Mouse (Mus musculus): ENCODE results near the gene Blm. TPM values are rescaled to one million over a fixed set of nuclear protein-coding genes. Genes with fewer than 3 reads are reported as not detected.

Blm gene
- total RNA-seq, 2 experiments from 2014 or later: 3.1 to 4.3 TPM

- no peak for DNase-seq (ENCODE audit: low spot score in 2 of 2)
- intact Hi-C loops (cut with DNase I): no loop called here
Observed at GRCm38 (mm10) chr7:80414303-80414855, 120.5 kb downstream of the Blm start.

GRCm38 (mm10) chr7:80413512-80414302 is 121.2 kb downstream of the Blm start:
- no peak for DNase-seq (ENCODE audit: low spot score in 2 of 2)
- intact Hi-C loops (cut with DNase I): no loop called here

GRCm38 (mm10) chr7:80412781-80413180 is 122.1 kb downstream of the Blm start:
- no peak for DNase-seq (ENCODE audit: low spot score in 2 of 2)

DNA sequence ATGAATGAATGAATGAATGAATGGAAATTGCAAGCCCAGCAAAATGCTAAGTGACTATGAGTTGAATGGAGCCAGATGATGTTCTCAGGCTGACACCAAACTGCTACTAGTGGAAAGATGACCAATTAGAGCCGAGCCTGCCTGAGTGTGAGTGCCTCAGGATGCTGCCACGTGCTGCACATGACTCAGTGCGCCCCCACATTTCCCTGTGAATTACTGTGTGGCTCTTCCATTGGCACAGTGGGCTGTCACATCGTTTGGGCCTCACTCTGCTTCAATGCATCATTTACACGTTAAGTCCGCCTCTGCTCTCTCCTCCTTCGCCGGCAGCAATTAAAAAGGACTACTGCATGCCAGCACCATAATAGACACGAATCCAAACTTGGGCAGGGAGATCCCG is 122.6 kb downstream of the Blm start:
- peak; percentile 81 to 96 for DNase-seq (ENCODE audit: low spot score in 2 of 2)
- intact Hi-C loops (cut with DNase I): no loop called here

More at GRCm38 (mm10) chr7:80412781-80413180, 122.1 kb downstream of the Blm start:
- intact Hi-C loops (cut with DNase I): no loop called here

GRCm38 (mm10) chr7:80410380-80410779 is 124.5 kb downstream of the Blm start:
- intact Hi-C loops (cut with DNase I): no loop called here

GRCm38 (mm10) chr7:80407712-80408111 is 127.2 kb downstream of the Blm start:
- DNase-seq (ENCODE audit: low spot score in 2 of 2): no peak
- intact Hi-C loops (cut with DNase I): no loop called here

More at GRCm38 (mm10) chr7:80410380-80410779, 124.5 kb downstream of the Blm start:
- no peak for DNase-seq (ENCODE audit: low spot score in 2 of 2)

GRCm38 (mm10) chr7:80406186-80406585 is 128.7 kb downstream of the Blm start:
- DNase-seq (ENCODE audit: low spot score in 2 of 2): no peak
- intact Hi-C loops (cut with DNase I): no loop called here

GRCm38 (mm10) chr7:80405188-80405695 is 129.7 kb downstream of the Blm start, which contains the start of gene Furin:
Gene Furin (minus strand): TSS chr7:80405436.
- intact Hi-C loops (cut with DNase I): no loop called here
- no peak for DNase-seq (ENCODE audit: low spot score in 2 of 2)

Other genes with a start within 250 kb of the Blm start
- 1 to 10 TPM; 1.5 TPM for gene Prc1, start 240.7 kb downstream of the Blm start, total RNA-seq (2021)
- gene Rccd1, start 210.7 kb downstream of the Blm start, total RNA-seq (2021): 10 to 100 TPM; 15.6 to 16.0 TPM
- gene Unc45a, start 194.1 kb downstream of the Blm start, total RNA-seq (2021): 10 to 100 TPM; 38.4 to 45.3 TPM
- 10 to 100 TPM; 47.1 to 50.5 TPM for gene Hddc3, start 192.0 kb downstream of the Blm start, total RNA-seq (2021)
- 100 to 1,000 TPM; 128 to 147 TPM for gene Man2a2, start 163.7 kb downstream of the Blm start, total RNA-seq (2021)
- 1 to 10 TPM; 3.9 to 6.3 TPM for gene Fes, start 147.2 kb downstream of the Blm start, total RNA-seq (2021)
- 10 to 100 TPM; 31.4 to 38.7 TPM for gene Furin, start 129.7 kb downstream of the Blm start, total RNA-seq (2021)
- 10 to 100 TPM; 12.7 to 13.4 TPM for gene Crtc3, start 153.8 kb upstream of the Blm start, total RNA-seq (2021)